Mouse (Mus musculus) lung, postnatal 0 days (tissue): ENCODE measurements around the gene Vstm2l.

Source experiments
- CTCF ChIP-seq: IDR thresholded peaks from 2 replicates; pipeline ENCODE4 v1.5.1; 2016; ENCODE audit warnings: antibody characterized with exemption, mild to moderate bottlenecking
- EP300 ChIP-seq: IDR thresholded peaks from 2 replicates; pipeline ENCODE4 v1.6.1; 2016; ENCODE audit warnings: antibody characterized with exemption, mild to moderate bottlenecking, control low read depth

DNA sequence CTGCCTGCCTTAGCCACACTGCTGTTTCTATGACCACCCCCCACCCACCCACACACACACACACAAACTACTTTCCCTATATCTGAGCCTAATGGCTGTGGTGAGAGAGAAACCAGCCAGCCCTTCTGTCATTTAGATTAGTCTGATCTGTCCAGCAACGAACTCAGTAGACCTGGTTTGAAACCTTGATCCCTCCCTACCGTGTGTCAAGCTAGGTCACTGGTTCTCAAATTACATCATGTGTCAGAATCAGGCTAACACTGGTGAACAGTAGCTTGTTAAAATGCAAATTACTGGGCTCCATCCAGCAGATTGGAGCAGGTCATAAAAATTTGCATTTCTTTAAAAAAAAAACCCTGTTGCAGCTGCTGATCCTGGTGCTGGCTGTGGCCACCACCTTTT lies 43.3 kb downstream of the Vstm2l start:
- TF ChIP-seq EP300 (no peak), CTCF (no peak)
